Mouse (Mus musculus): ENCODE data around the gene Cel. TPM values are rescaled to one million over a fixed set of nuclear protein-coding genes. Genes with fewer than 3 reads are reported as not detected.

The Cel gene
- total RNA-seq (2023): not detected

GRCm38 (mm10) chr2:28563303-28563702 lies at the start of gene Cel:
Cel (minus strand) TSS chr2:28563403.

GRCm38 (mm10) chr2:28583651-28584050 lies 20.4 kb upstream of the Cel start, which contains the start of gene Gtf3c5:
Gtf3c5 (minus strand) TSS chr2:28583751.

GRCm38 (mm10) chr2:28512798-28513401 lies 50.3 kb downstream of the Cel start, which contains the start of gene Ralgds:
Ralgds (plus strand) TSS chr2:28513125.

DNA sequence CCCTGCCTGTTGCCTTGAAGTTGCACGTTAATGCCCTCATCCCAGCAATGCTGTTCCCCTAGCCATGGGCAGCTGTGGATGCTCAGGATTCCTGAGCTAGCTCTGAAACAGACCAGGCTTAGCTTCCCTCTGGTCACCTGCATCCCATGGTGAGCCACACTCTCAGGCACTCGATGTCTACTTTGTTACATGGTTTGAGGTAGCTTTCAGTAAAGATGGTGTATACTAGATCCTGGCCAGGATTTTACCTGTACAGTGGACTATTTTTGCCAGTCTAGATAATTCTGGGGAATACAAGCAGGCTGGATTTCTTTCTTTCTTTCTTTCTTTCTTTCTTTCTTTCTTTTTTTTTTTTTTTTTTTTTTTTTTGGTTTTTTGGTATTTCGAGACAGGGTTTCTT lies 57.4 kb downstream of the Cel start, which contains the start of gene Gm10134:
TSS of gene Gm10134 (plus strand) at position 301 of the 400 bp plus-strand sequence.

Other genes starting within 250 kb of the Cel start
- not detected for gene Ppp1r26, start 116.6 kb downstream of the Cel start, total RNA-seq (2023)
- gene 1700007K13Rik, start 97.1 kb downstream of the Cel start, total RNA-seq (2023): not detected
- 10 to 100 TPM; 19.4 to 22.9 TPM for gene Mrps2, start 95.3 kb downstream of the Cel start, total RNA-seq (2023)
- under 1 TPM in 1 of 2 experiments, not detected in 1; 0.70 TPM for gene Gbgt1, start 66.5 kb downstream of the Cel start, total RNA-seq (2023)
- 1 to 10 TPM in 1 of 2 experiments, not detected in 1; 2.4 TPM for gene Gm10134, start 57.3 kb downstream of the Cel start, total RNA-seq (2023)
- 10 to 100 TPM; 23.6 to 25.2 TPM for gene Ralgds, start 50.3 kb downstream of the Cel start, total RNA-seq (2023)
- 10 to 100 TPM; 22.0 to 25.9 TPM for gene Gtf3c5, start 20.3 kb upstream of the Cel start, total RNA-seq (2023)
- 1 to 10 TPM in 1 of 2 experiments, under 1 TPM in 1; 0.83 to 2.7 TPM for gene Gfi1b, start 58.6 kb upstream of the Cel start, total RNA-seq (2023)
- 10 to 100 TPM; 42.4 to 50.5 TPM for gene Tsc1, start 77.8 kb upstream of the Cel start, total RNA-seq (2023)
- under 1 TPM in 1 of 2 experiments, not detected in 1; 0.90 TPM for gene Spaca9, start 136.3 kb upstream of the Cel start, total RNA-seq (2023)
- gene Ak8, start 136.8 kb upstream of the Cel start, total RNA-seq (2023): 1 to 10 TPM in 1 of 2 experiments, not detected in 1; 1.2 TPM